ENCODE assay signal across 25 mouse cellular contexts in the genomic region with DNA sequence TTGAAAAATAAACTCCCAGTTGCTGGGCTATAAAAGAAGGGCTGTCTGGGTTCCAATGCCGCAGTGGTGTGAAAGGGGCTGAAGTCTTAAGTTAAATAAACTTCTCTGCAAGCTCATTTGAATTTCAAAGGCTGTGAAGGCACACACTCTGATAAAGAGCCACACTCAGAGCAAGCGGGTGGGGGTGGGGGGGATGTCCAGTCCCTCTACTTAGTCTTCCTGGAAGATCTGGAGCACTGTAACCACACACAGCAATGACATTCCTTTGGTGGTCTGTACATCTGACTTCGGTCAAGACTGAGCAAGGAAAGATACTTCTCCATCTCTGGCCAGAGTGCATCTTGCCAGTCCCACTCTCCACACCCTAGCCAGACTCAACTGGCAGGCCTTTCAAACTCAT.
DNase-seq lines count a peak whose midpoint lies in the region; ATAC-seq and TF ChIP-seq lines count a peak whose summit lies in the region.
"Had no signal": no experiment of that assay in that cellular context is flagged by ENCODE, and none has a peak within 500 bp of the region (broad histone marks: within the 10 kb centered on the region; RNA-seq: fewer than 3 reads in every experiment).

No protein-coding gene starts in this region.

- no peak for DNase-seq in limb, embryonic 10.5 days (ENCODE audit: low spot score)
- peak; percentile 32 for DNase-seq in R1 (ENCODE audit: low read depth, low spot score)
- DNase-seq in hindbrain, embryonic 11.5 days (ENCODE audit: low spot score): no peak
- DNase-seq: adrenal gland, adult 8-10 months; B cell, adult 2 months; cerebellum, adult 2 months; cerebellum, postnatal 14 days; gastrocnemius, postnatal 14 days; kidney, adult 18-20 months; kidney, postnatal 25 days; layer of hippocampus, postnatal 36 days; left cerebral cortex, postnatal 4 days; liver, postnatal 0 days; midbrain, embryonic 14.5 days; right cerebral cortex, postnatal 4 days had no signal

- no peak overlapping the region for H3K4me3 ChIP-seq in limb, embryonic 12.5 days (replicated peaks)
- no peak overlapping the region for H3K4me3 ChIP-seq in limb, embryonic 10.5 days
- no peak overlapping the region for H3K4me3 ChIP-seq in ES-Bruce4 (ENCODE audit: low read depth, low read length)
- H3K4me3 ChIP-seq in hindbrain, embryonic 12.5 days: no peak overlapping the region
- no peak overlapping the region for H3K4me3 ChIP-seq in hindbrain, embryonic 11.5 days (ENCODE audit: low read depth, low read length)
- H3K4me3 ChIP-seq: erythroblast, embryonic 14.5 days; forebrain, embryonic 12.5 days; kidney, embryonic 15.5 days; liver, embryonic 12.5 days had no signal

- no peaks in the 10 kb centered on the region for H3K36me3 ChIP-seq in limb, embryonic 12.5 days
- no peaks in the 10 kb centered on the region for H3K36me3 ChIP-seq in limb, embryonic 10.5 days
- no peaks in the 10 kb centered on the region for H3K36me3 ChIP-seq in ES-Bruce4 (ENCODE audit: control insufficient read depth, insufficient read depth, low read length, poor library complexity, severe bottlenecking)
- H3K36me3 ChIP-seq in hindbrain, embryonic 12.5 days: no peaks in the 10 kb centered on the region
- H3K36me3 ChIP-seq in hindbrain, embryonic 11.5 days (ENCODE audit: control insufficient read depth, insufficient read depth, low read length): no peaks in the 10 kb centered on the region
- H3K36me3 ChIP-seq: forebrain, embryonic 12.5 days; kidney, embryonic 15.5 days; liver, embryonic 12.5 days had no signal

- peak overlapping the region; percentile 41 for H3K4me2 ChIP-seq in limb, embryonic 12.5 days
- no peak overlapping the region for H3K4me2 ChIP-seq in hindbrain, embryonic 12.5 days (replicated peaks)
- H3K4me2 ChIP-seq in hindbrain, embryonic 11.5 days (replicated peaks; ENCODE audit: low read depth, low read length): no peak overlapping the region
- H3K4me2 ChIP-seq: forebrain, embryonic 12.5 days; heart, embryonic 11.5 days; kidney, embryonic 15.5 days; liver, embryonic 12.5 days had no signal

- peak overlapping the region; percentile 89 for H3K27ac ChIP-seq in limb, embryonic 12.5 days
- H3K27ac ChIP-seq in limb, embryonic 10.5 days: no peak overlapping the region
- peak overlapping the region; percentile 83 for H3K27ac ChIP-seq in ES-Bruce4 (ENCODE audit: insufficient read depth, low read length)
- H3K27ac ChIP-seq in hindbrain, embryonic 12.5 days: no peak overlapping the region
- H3K27ac ChIP-seq in hindbrain, embryonic 11.5 days (ENCODE audit: low read depth, low read length): no peak overlapping the region
- H3K27ac ChIP-seq: kidney, embryonic 15.5 days; liver, embryonic 12.5 days; macrophage had no signal

- peak; percentile 81 for TF ChIP-seq EP300 in ES-Bruce4 (IDR thresholded peaks at IDR 0.05; ENCODE audit: insufficient read depth, low read depth, low read length)

- TF ChIP-seq CTCF in ES-Bruce4 (IDR thresholded peaks at IDR 0.05; ENCODE audit: low read depth, low read length): no peak

- no peak for ATAC-seq in limb, embryonic 12.5 days (ENCODE audit: insufficient number of reproducible peaks, insufficient read depth, low FRiP score, low TSS enrichment, low read depth)
- ATAC-seq in hindbrain, embryonic 12.5 days (ENCODE audit: low FRiP score): no peak
- no peak for ATAC-seq in hindbrain, embryonic 11.5 days (ENCODE audit: low FRiP score)
- ATAC-seq: hindbrain, embryonic 16.5 days; liver, embryonic 12.5 days; liver, postnatal 0 days had no signal

- H3K9me3 ChIP-seq in limb, embryonic 12.5 days: 0 out of 2 replicates have a peak, but pooled peaks cover under 1% of the 10 kb centered on the region
- H3K9me3 ChIP-seq in limb, embryonic 10.5 days (replicated peaks): no peaks in the 10 kb centered on the region
- no peaks in the 10 kb centered on the region for H3K9me3 ChIP-seq in ES-Bruce4 (replicated peaks; ENCODE audit: control insufficient read depth, insufficient read depth, low read length, poor library complexity, severe bottlenecking)
- H3K9me3 ChIP-seq in hindbrain, embryonic 12.5 days (replicated peaks): no peaks in the 10 kb centered on the region
- no peaks in the 10 kb centered on the region for H3K9me3 ChIP-seq in hindbrain, embryonic 11.5 days (ENCODE audit: control insufficient read depth, low read length)
- H3K9me3 ChIP-seq: forebrain, embryonic 12.5 days; kidney, embryonic 15.5 days; liver, embryonic 12.5 days had no signal

- 27% methylated on average over 3 of the region's 3 CpGs for WGBS in limb, embryonic 12.5 days
- WGBS in limb, embryonic 10.5 days: 23% methylated on average over 3 of the region's 3 CpGs
- 33% methylated on average over 3 of the region's 3 CpGs for WGBS in hindbrain, embryonic 12.5 days
- 32% methylated on average over 3 of the region's 3 CpGs for WGBS in hindbrain, embryonic 11.5 days

- peaks cover 10% of the 10 kb centered on the region for H3K27me3 ChIP-seq in limb, embryonic 12.5 days
- H3K27me3 ChIP-seq in limb, embryonic 10.5 days (ENCODE audit: low read depth, poor library complexity, severe bottlenecking): peaks cover 29% of the 10 kb centered on the region
- no peaks in the 10 kb centered on the region for H3K27me3 ChIP-seq in ES-Bruce4 (ENCODE audit: control insufficient read depth, insufficient read depth, low read length, poor library complexity, severe bottlenecking)
- peaks cover 7% of the 10 kb centered on the region; the same call in 1 of the 2 replicates for H3K27me3 ChIP-seq in hindbrain, embryonic 12.5 days
- H3K27me3 ChIP-seq in hindbrain, embryonic 11.5 days (ENCODE audit: control insufficient read depth, insufficient read depth, low read length): 0 out of 2 replicates have a peak, but pooled peaks cover 2% of the 10 kb centered on the region
- H3K27me3 ChIP-seq: kidney, embryonic 15.5 days had no signal

- H3K9ac ChIP-seq in limb, embryonic 12.5 days (replicated peaks): no peak overlapping the region
- H3K9ac ChIP-seq in ES-Bruce4 (ENCODE audit: low read depth, poor library complexity, severe bottlenecking): no peak overlapping the region
- H3K9ac ChIP-seq in hindbrain, embryonic 12.5 days: no peak overlapping the region
- no peak overlapping the region for H3K9ac ChIP-seq in hindbrain, embryonic 11.5 days (ENCODE audit: low read depth, low read length)
- H3K9ac ChIP-seq: forebrain, embryonic 12.5 days; kidney, embryonic 15.5 days; liver, embryonic 12.5 days; liver, postnatal 0 days had no signal

- TF ChIP-seq POLR2A in ES-Bruce4 (IDR thresholded peaks at IDR 0.05; ENCODE audit: insufficient read depth, low read length): no peak

- peaks cover 39% of the 10 kb centered on the region for H3K4me1 ChIP-seq in limb, embryonic 12.5 days (replicated peaks)
- H3K4me1 ChIP-seq in limb, embryonic 10.5 days: peaks cover 17% of the 10 kb centered on the region
- H3K4me1 ChIP-seq in ES-Bruce4 (ENCODE audit: control insufficient read depth, insufficient read depth, low read length): peaks cover 17% of the 10 kb centered on the region
- peaks cover 13% of the 10 kb centered on the region for H3K4me1 ChIP-seq in hindbrain, embryonic 12.5 days
- H3K4me1 ChIP-seq in hindbrain, embryonic 11.5 days (replicated peaks; ENCODE audit: control insufficient read depth, insufficient read depth, low read length): no peaks in the 10 kb centered on the region; the same call in 1 of the 2 replicates

Comparison
In these comparisons a context has a peak if more than half of its experiments do, and no peak if none do; other contexts are left out.
1. H3K27ac ChIP-seq: peak in limb, embryonic 12.5 days (single experiment) and ES-Bruce4 (single experiment); none in limb, embryonic 10.5 days (single experiment), hindbrain, embryonic 12.5 days (single experiment) and hindbrain, embryonic 11.5 days (single experiment).